Mouse (Mus musculus): ENCODE results near the gene Pbdc1. TPM values are rescaled to one million over a fixed set of nuclear protein-coding genes. Genes with fewer than 3 reads are reported as not detected.
A peak's percentile ranks its signal among the peaks of the same experiment; 100 is the strongest.
"Not testable (repeated sequence)": the region's sequence is repeated elsewhere in the genome, so short reads cannot be mapped to it uniquely, and the experiment has no call there.

The Pbdc1 gene
- total RNA-seq (2021), result 1 to 10 TPM; 6.0 to 8.6 TPM
- long read RNA-seq, experiment 1, transcript Pbdc1-201 (6 exons, 2,638 nt), result major isoform, 10 of 22 reads
- long read RNA-seq, experiment 1, partial matches to known transcripts, result 0 of 22 reads
- long read RNA-seq, experiment 1, other reads (novel, unspliced or antisense), result 9 of 22 reads
- long read RNA-seq, experiment 2, transcript Pbdc1-201 (6 exons, 2,638 nt), result major isoform, 16 of 24 reads
- long read RNA-seq, experiment 2, partial matches to known transcripts, result 0 of 24 reads
- long read RNA-seq, experiment 2, other reads (novel, unspliced or antisense), result 8 of 24 reads

GRCm38 (mm10) chrX:105079615-105080092, at the start of gene Pbdc1:
TSS of gene Pbdc1 (plus strand) at chrX:105079756.
- DNase-seq, result peak; percentile 91

- no peak for DNase-seq
These were observed 41.9 kb upstream of the Pbdc1 start for GRCm38 (mm10) chrX:105037666-105038065.

DNA sequence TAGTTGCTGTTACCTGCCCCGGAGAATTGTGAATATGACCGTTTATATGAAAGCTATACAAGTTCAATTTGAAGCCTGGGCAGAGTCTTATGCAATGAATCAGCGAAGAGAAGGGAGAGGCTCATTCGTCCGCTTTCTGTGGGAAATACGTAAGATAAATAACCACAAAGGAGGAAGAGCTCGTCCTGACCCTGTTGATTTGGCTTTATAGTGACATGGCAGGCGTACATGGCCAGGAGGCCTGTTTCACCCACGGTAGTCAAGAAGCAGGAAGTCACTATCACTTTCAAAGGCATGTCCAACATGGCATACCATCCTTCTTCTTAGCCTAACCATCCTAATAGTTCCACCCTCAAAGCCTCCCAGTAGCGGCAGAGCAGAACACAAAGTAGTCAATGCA, 15.3 kb upstream of the Pbdc1 start:
- DNase-seq, result no peak

GRCm38 (mm10) chrX:105064801-105065200, 14.8 kb upstream of the Pbdc1 start:
- DNase-seq, result no peak

GRCm38 (mm10) chrX:105069671-105070503, 9.7 kb upstream of the Pbdc1 start:
- peak; percentile 78 for DNase-seq

GRCm38 (mm10) chrX:105079151-105079550, 405 bp upstream of the Pbdc1 start:
- DNase-seq, result no peak

- no peak for DNase-seq
These were observed 540 bp downstream of the Pbdc1 start for GRCm38 (mm10) chrX:105080096-105080495.

GRCm38 (mm10) chrX:105083013-105083412, 3.5 kb downstream of the Pbdc1 start:
- DNase-seq, result not testable (repeated sequence)

- no peak for DNase-seq
These were observed 24.6 kb downstream of the Pbdc1 start for GRCm38 (mm10) chrX:105104175-105104574.

DNA sequence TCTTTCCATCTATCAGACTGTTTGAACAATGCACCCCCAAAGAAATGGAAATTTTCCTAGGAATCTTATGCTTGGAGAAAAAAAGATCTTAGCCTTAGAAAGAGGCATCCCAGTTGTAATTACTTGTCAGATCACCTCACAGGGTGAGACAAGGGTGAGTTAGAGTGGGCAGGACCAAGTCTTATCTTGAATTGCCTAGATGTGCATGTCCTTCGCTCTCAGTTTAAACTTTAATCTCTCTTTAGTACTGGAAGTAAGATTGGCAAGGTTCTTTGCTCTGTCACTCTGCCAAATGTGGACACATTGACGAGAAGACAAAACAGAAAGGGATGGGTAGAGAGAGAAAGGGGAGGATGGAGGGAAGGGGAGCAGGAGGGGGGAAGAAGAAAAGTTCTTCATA, 35.4 kb downstream of the Pbdc1 start:
- no peak for DNase-seq

GRCm38 (mm10) chrX:105120275-105121226, 41.0 kb downstream of the Pbdc1 start, which contains the start of gene Magee1:
TSS of gene Magee1 (plus strand) at chrX:105120378.
- DNase-seq, result peak; percentile 64

DNA sequence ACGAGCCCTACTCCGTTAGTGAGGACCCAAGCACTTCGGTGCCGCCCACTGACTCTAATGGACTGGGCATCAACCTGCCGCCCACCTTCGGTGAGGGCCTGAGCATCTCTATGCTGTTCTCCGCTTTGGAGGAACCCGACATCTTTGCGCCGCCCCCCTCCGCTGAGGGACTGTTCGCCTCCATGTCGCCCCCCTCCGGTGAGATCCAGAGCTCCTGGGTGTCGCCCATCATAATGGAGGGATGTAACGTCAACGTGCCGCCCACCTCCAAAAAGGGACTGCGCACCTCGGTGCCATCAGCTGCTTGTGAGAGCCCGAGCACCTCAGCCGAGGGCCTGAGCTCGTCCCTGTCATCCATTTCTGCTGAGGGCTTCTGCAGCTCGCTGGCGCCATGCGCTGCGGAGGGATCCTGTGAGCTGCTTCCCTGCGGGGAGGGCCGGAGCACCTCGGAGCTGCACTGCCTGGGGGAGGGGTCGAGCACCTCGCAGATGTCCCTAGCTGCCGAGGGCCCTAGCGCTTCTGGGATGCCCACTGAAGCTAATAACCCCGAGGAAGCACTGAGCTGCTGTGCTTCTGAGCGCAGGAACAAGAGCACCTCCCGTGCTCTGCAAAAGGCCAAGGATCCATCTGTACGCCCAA, 41.8 kb downstream of the Pbdc1 start:
- DNase-seq, result peak; percentile 34

GRCm38 (mm10) chrX:105124903-105125302, 45.3 kb downstream of the Pbdc1 start:
- DNase-seq, result no peak

DNA sequence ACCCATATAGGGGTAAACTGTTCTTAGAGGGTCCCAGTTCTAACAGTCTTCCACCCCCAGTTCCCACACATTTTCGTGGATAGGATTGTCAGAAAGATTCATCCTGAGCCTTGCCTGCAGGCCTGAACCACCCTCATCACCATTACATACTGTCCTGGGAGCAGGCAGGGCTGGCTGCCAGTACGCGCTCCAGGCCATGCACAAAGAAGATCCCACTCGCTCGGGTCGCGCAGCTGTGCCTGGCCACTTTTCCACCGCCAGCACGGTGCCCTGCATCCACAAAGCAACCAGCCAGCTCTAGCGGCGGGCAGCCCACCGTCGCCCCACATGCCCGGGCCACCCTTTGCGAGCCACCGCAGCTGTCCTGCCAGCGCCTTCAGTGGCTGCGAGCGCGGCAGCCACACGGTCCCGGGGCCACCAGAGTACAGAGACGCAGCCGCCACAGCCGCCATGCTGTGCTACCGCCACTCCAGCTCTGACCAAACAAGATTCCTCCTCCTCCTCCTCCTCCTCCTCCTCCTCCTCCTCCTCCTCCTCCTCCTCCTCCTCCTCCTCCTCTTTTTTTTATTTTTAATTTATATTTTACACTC, 72.4 kb downstream of the Pbdc1 start:
- no peak for DNase-seq

GRCm38 (mm10) chrX:105165007-105165406, 85.5 kb downstream of the Pbdc1 start:
- DNase-seq, result not testable (repeated sequence)

Other genes starting within 250 kb of the Pbdc1 start
- gene Magee2, start 222.5 kb upstream of the Pbdc1 start, total RNA-seq (2021), result not detected
- gene Magee1, start 40.6 kb downstream of the Pbdc1 start, total RNA-seq (2021), result 1 to 10 TPM in 1 of 2 experiments, under 1 TPM in 1; 0.90 to 1.8 TPM